Mouse (Mus musculus): ENCODE results near the gene Adam8. TPM values are rescaled to one million over a fixed set of nuclear protein-coding genes. Genes with fewer than 3 reads are reported as not detected.

The Adam8 gene
- polyA plus RNA-seq, 1 experiment from 2014 or later = 7.0 TPM

GRCm38 (mm10) chr7:139998691-139999350, 6.5 kb upstream of the Adam8 start:
- ATAC-seq (no peak), DNase-seq (ENCODE audit: low spot score) (no peak)
- Histone ChIP-seq H3K9me3 (ENCODE audit: low read length) (no peaks in the 10 kb centered on the region), H3K4me3 (ENCODE audit: low read depth, low read length) (no peak overlapping the region), H3K27me3 (replicated peaks; ENCODE audit: insufficient read depth, low read length) (no peaks in the 10 kb centered on the region), H3K4me1 (ENCODE audit: insufficient read depth, low read depth, low read length) (no peaks in the 10 kb centered on the region), H3K36me3 (ENCODE audit: insufficient read depth, low read length) (peaks cover 38% of the 10 kb centered on the region; the same call in 1 of the 2 replicates), H3K9ac (replicated peaks; ENCODE audit: low read depth) (no peak overlapping the region), H3K4me2 (replicated peaks; ENCODE audit: low read depth, low read length) (no peak overlapping the region), H3K27ac (ENCODE audit: low read length) (no peak overlapping the region)
- 93% methylated on average over 13 of the region's 13 CpGs for WGBS
- no peak for TF ChIP-seq EP300 (IDR thresholded peaks at IDR 0.05)
- no peak for TF ChIP-seq CTCF (IDR thresholded peaks at IDR 0.05)

- 0 out of 2 replicates have a peak, but pooled peaks have one; percentile 37 for ATAC-seq
- no peak overlapping the region for H3K9ac ChIP-seq (replicated peaks; ENCODE audit: low read depth)
- no peaks in the 10 kb centered on the region for H3K27me3 ChIP-seq (replicated peaks; ENCODE audit: insufficient read depth, low read length)
- H3K4me2 ChIP-seq (replicated peaks; ENCODE audit: low read depth, low read length) = no peak overlapping the region
- H3K36me3 ChIP-seq (ENCODE audit: insufficient read depth, low read length) = peaks cover 22% of the 10 kb centered on the region; the same call in 1 of the 2 replicates
- no peaks in the 10 kb centered on the region for H3K4me1 ChIP-seq (ENCODE audit: insufficient read depth, low read depth, low read length)
- H3K4me3 ChIP-seq (ENCODE audit: low read depth, low read length) = no peak overlapping the region
- no peak for TF ChIP-seq EP300 (IDR thresholded peaks at IDR 0.05)
- peak; percentile 87 for TF ChIP-seq CTCF (IDR thresholded peaks at IDR 0.05)
- DNase-seq (ENCODE audit: low spot score) = peak; percentile 79
- 37% methylated on average over 3 of the region's 3 CpGs for WGBS
- H3K27ac ChIP-seq (ENCODE audit: low read length) = no peak overlapping the region
- no peaks in the 10 kb centered on the region for H3K9me3 ChIP-seq (ENCODE audit: low read length)
These were observed 2.3 kb upstream of the Adam8 start for GRCm38 (mm10) chr7:139994676-139995075.

GRCm38 (mm10) chr7:139994202-139994601, 1.8 kb upstream of the Adam8 start:
- H3K9ac ChIP-seq (replicated peaks; ENCODE audit: low read depth) = no peak overlapping the region
- no peak overlapping the region for H3K4me2 ChIP-seq (replicated peaks; ENCODE audit: low read depth, low read length)
- H3K27ac ChIP-seq (ENCODE audit: low read length) = no peak overlapping the region
- H3K27me3 ChIP-seq (replicated peaks; ENCODE audit: insufficient read depth, low read length) = no peaks in the 10 kb centered on the region
- H3K9me3 ChIP-seq (ENCODE audit: low read length) = no peaks in the 10 kb centered on the region
- no peak overlapping the region for H3K4me3 ChIP-seq (ENCODE audit: low read depth, low read length)
- 76% methylated on average over 4 of the region's 4 CpGs for WGBS
- no peak for DNase-seq (ENCODE audit: low spot score)
- peaks cover 22% of the 10 kb centered on the region; the same call in 1 of the 2 replicates for H3K36me3 ChIP-seq (ENCODE audit: insufficient read depth, low read length)
- no peak for ATAC-seq
- TF ChIP-seq EP300 (IDR thresholded peaks at IDR 0.05) (no peak), CTCF (IDR thresholded peaks at IDR 0.05) (no peak)
- H3K4me1 ChIP-seq (ENCODE audit: insufficient read depth, low read depth, low read length) = no peaks in the 10 kb centered on the region

- Histone ChIP-seq H3K4me3 (ENCODE audit: low read depth, low read length) (no peak overlapping the region), H3K4me1 (ENCODE audit: insufficient read depth, low read depth, low read length) (no peaks in the 10 kb centered on the region), H3K27me3 (replicated peaks; ENCODE audit: insufficient read depth, low read length) (no peaks in the 10 kb centered on the region), H3K4me2 (replicated peaks; ENCODE audit: low read depth, low read length) (no peak overlapping the region), H3K9ac (replicated peaks; ENCODE audit: low read depth) (no peak overlapping the region), H3K9me3 (ENCODE audit: low read length) (no peaks in the 10 kb centered on the region), H3K36me3 (ENCODE audit: insufficient read depth, low read length) (peaks cover 20% of the 10 kb centered on the region; the same call in 1 of the 2 replicates), H3K27ac (ENCODE audit: low read length) (no peak overlapping the region)
- DNase-seq (ENCODE audit: low spot score) (no peak), ATAC-seq (no peak)
- WGBS = 89% methylated on average over 6 of the region's 6 CpGs
- no peak for TF ChIP-seq CTCF (IDR thresholded peaks at IDR 0.05)
- TF ChIP-seq EP300 (IDR thresholded peaks at IDR 0.05) = no peak
These were observed 1.2 kb upstream of the Adam8 start for GRCm38 (mm10) chr7:139993532-139993931.

GRCm38 (mm10) chr7:139990864-139991394, 1.4 kb downstream of the Adam8 start:
- no peak overlapping the region for H3K4me3 ChIP-seq (ENCODE audit: low read depth, low read length)
- no peaks in the 10 kb centered on the region for H3K4me1 ChIP-seq (ENCODE audit: insufficient read depth, low read depth, low read length)
- no peak overlapping the region for H3K4me2 ChIP-seq (replicated peaks; ENCODE audit: low read depth, low read length)
- 64% methylated on average over 8 of the region's 8 CpGs for WGBS
- no peaks in the 10 kb centered on the region for H3K9me3 ChIP-seq (ENCODE audit: low read length)
- DNase-seq (ENCODE audit: low spot score) (no peak), ATAC-seq (peak; percentile 6; the same call in 1 of the 2 replicates)
- H3K9ac ChIP-seq (replicated peaks; ENCODE audit: low read depth) = no peak overlapping the region
- TF ChIP-seq CTCF (IDR thresholded peaks at IDR 0.05) (no peak), EP300 (IDR thresholded peaks at IDR 0.05) (no peak)
- H3K27ac ChIP-seq (ENCODE audit: low read length) = no peak overlapping the region
- H3K36me3 ChIP-seq (ENCODE audit: insufficient read depth, low read length) = 0 out of 2 replicates have a peak, but pooled peaks cover under 1% of the 10 kb centered on the region
- H3K27me3 ChIP-seq (replicated peaks; ENCODE audit: insufficient read depth, low read length) = no peaks in the 10 kb centered on the region

GRCm38 (mm10) chr7:139988272-139988671, 4.1 kb downstream of the Adam8 start:
- H3K27ac ChIP-seq (ENCODE audit: low read length) = no peak overlapping the region
- H3K27me3 ChIP-seq (replicated peaks; ENCODE audit: insufficient read depth, low read length) = no peaks in the 10 kb centered on the region
- no peak overlapping the region for H3K4me3 ChIP-seq (ENCODE audit: low read depth, low read length)
- no peak overlapping the region for H3K4me2 ChIP-seq (replicated peaks; ENCODE audit: low read depth, low read length)
- no peaks in the 10 kb centered on the region for H3K9me3 ChIP-seq (ENCODE audit: low read length)
- no peak for DNase-seq (ENCODE audit: low spot score)
- no peak overlapping the region for H3K9ac ChIP-seq (replicated peaks; ENCODE audit: low read depth)
- 75% methylated on average over 9 of the region's 9 CpGs for WGBS
- H3K36me3 ChIP-seq (ENCODE audit: insufficient read depth, low read length) = no peaks in the 10 kb centered on the region
- ATAC-seq = no peak
- no peaks in the 10 kb centered on the region for H3K4me1 ChIP-seq (ENCODE audit: insufficient read depth, low read depth, low read length)
- no peak for TF ChIP-seq EP300 (IDR thresholded peaks at IDR 0.05)
- TF ChIP-seq CTCF (IDR thresholded peaks at IDR 0.05) = no peak

All from lung, postnatal 0 days (tissue).